Mouse (Mus musculus) G1E-ER4 (cell line): ENCODE measurements around the gene Nln. TPM values are rescaled to one million over a fixed set of nuclear protein-coding genes. Genes with fewer than 3 reads are reported as not detected.

ENCODE experiments used
- GATA1 ChIP-seq: IDR thresholded peaks from one replicate; pipeline ENCODE4 v1.8.0; 2012; ENCODE audit warnings: low read length, inconsistent platforms
- polyA plus RNA-seq: library from polyadenylated mRNA; stranded (reverse); fragments of >175 nt; gene quantifications from 2 replicates; pipeline ENCODE4 v1.2.3, GENCODE M21; 2012

Nln gene
- polyA plus RNA-seq, 1 experiment = 24.1 TPM

DNA sequence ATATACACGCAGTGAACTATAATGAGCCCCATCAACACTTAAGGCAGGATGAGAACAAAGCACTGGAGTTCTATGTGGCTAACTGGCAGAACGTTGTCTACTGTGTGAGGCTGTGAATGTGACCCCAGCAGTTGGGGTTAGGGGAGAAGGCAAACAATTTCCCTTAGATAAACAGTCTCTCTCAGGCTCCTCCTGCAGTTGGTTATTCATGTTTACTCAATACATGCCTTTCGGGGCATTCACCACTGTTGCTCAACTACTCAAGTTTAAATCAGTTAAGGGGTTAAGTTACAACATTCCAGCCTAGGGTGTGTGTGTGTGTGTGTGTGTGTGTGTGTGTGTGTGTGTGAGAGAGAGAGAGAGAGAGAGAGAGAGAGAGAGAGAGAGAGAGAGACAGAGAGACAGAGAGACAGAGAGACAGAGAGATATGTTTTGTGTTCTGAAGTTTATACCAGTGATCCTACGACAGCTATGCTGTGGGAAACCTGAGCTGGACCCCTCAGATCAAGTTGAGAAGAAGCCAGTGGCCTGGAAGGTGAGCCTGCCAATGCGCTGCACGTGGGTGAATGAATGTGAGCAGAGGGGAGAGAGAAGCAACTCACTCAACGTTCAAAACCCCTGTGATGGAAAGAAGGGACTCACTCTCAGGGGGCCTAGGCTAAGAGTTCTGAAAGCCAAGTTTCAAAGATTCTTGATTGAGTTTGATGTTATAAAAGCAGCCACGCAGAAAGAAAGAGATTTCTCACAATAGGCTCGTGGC lies 71.7 kb downstream of the Nln start:
- no peak for TF ChIP-seq GATA1

DNA sequence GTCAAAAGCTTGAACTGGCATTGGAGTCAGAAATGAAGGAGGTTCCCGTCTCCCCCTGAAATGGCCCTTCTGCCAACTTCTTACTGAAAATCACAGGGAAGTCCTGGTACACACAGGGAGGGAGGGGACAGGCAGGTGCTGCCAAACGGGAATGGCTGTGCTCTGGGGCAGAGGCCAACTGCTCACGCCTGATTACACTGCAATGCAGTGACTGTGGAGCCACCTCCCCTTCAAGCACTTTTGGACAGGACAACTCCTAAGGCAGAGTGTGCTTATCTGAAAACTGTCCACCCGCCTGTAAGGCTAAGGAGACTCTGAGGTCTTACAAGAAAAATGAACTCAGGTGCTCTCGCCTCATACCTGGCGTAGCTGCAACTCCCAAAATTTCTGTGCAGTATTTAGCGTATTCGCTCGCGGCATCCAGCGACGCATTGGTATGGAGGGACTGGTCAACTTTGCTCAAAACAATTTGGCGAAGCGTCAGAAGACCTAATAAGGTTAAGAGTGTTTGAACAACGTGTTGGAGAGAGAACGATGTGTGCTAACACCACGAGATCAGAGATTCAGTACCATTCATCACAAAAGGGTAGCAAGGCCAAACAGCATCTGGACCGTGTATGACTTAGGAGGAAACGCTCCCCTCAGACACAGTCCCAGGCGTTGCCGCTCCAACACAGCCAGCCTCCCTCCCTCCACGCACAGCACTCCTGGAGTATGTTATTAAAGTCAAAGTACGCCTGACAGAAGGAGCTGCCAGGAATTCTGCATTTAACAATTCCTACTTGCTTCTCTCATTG lies 72.7 kb downstream of the Nln start:
- no peak for TF ChIP-seq GATA1

DNA sequence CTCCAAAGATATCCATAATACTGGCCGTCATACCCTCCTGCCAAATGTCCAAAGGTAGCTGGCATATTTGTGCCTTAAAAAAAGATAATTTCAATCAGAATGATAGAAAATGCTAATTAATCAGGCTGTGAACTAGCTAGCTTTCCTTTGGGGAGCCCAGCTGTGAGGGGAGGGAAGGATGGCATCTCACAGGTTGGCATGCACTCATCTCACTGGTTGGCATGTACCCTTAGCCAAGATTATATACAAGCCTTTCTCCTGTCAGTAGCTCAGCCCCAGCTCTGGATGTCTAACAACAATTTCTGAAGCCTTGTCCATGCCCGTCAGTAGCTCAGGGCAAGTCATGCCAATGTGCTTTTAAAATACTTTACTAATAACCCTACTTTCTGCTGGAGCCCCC lies 73.8 kb downstream of the Nln start:
- no peak for TF ChIP-seq GATA1

DNA sequence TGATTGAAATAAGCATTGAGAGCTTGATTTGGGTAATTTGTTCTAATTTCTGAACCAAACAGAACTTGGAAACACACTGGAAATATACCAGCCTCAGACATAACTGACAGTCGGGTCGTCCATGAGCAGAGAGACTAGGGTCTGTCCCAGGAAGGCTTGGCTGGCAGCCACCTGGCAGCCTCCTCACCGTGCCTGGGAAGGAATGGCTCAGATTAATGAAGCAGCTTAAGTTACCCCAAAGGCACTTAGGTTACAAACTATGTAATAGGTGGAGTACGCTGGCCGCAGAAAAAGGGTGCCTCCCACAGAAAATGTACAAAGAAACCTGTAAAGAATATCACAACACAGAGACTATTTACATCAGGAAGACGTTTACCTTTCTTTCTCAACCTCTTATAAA lies 74.6 kb downstream of the Nln start:
- TF ChIP-seq GATA1 = no peak

DNA sequence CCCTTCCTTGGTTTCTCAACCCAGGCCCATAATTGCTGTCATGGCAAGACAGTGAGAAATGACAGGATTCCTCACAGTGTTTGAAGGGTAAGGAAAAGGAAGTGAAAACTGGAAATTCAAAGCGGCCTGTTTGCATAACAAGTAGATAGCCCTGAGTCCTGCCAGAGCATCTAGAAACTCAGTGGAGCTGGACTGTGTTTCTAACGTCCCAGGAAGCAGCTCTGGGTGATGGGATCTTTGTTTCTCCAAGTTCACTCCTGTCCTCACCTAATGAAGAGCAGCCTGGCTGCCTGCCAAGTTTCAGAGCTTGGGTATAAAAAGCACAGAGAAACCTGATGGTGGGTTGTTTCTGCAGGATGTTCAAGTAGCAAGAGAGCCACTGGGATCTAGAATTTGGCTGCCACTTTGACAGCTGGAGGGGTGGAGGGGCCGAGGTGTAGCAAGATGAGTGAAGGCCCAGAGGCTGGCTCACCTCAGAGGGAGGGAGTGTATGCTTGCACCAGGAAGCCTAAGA lies 76.7 kb downstream of the Nln start:
- no peak for TF ChIP-seq GATA1

DNA sequence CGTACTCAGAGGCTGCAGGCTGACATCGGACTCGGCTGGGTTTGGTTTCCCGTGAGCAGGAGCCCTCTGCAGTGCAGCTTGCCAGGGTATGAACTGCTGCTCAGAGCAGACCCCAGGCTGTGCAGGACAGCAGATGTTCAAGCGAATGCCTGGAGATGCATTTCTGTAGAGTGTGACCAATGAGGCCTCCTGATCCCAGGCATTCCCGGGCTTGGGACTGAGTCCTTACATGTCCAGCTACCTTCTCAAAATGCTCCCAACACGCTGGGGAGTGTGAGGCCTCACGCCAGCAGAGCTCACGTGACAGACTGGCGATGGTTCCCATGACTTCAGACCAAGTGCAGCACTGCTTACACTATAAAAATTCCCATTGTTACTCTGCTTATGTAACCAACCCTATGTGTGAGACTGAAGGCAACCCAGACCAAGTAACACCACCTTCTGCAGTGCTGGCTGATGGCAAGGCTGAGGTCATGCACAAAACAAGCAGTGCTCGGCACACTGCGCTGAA lies 77.5 kb downstream of the Nln start:
- no peak for TF ChIP-seq GATA1

DNA sequence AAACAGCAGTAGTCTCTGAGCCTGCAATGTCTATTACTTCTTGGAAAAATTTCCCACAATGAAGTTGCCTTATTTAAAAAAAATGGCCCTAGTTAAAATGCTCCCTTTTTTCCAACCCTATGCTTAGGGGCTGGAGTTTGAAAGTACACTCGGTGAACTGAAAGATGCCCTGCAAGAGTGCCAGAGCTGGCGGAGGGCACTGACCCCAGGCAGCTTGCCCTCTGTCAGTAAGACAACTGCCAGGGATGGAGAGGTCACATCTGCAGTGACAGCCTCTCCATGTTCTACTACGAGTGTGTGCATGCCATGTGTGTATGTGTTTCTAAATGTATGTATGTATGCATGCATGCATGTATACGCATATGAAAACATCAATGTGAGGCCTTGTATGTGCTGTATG lies 78.5 kb downstream of the Nln start:
- no peak for TF ChIP-seq GATA1

DNA sequence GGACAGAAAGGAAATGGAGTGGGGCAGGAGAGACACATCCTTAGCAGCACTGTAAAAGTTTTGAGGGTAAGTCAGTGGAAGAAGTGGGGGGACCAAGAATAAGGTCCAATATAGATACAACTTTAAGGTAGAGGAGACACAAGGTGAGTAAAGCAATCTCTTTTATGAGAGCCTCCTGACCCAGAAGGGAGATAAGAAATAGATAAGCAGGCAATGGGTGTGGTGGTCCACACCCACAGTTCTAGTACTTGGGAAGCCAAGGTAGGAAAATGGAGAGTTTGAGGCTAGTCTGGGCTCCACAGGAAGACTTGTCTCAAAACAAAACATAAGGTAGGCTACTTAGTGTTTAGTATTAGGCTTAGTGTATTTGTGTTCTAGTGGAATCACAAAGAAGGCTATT lies 79.9 kb downstream of the Nln start:
- TF ChIP-seq GATA1 = no peak

DNA sequence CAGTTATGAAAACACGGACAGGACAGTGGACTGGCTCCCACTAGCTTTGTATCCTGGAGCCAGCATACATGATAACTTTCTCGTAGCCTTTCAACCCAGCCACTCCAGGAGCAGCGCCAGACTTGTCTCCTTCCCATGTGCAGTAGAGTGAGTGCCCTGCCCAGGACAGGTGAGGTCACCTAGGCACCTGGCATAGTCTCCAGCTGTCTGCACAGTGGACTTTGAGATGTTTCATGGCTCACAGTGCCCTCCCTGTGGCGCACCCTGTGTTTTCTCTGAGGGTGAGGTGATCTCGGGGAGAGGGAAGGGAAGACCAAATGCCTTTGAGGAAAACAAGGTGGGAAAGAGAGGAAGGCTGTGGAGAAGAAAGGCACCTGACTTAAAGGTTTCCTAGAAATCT lies 80.3 kb downstream of the Nln start:
- no peak for TF ChIP-seq GATA1

DNA sequence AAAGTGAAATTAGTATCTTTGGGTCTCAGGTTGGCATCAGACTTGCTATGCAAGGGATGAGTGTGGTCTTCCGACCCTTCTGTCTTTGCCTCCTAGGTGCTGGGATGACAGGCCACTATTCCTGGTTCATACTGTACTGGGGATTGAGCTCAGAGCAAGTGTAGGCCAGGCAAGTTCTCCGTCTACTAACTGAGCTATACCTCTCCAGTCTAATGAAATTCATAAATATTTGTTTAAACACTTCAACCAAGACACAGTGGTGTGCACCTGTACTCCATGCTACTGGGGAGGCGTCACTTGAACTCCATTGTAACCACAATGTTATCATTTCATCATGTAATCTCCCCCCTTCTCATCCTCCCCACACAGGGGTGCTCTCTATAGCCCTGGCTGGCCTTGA lies 82.9 kb downstream of the Nln start:
- TF ChIP-seq GATA1 = no peak

DNA sequence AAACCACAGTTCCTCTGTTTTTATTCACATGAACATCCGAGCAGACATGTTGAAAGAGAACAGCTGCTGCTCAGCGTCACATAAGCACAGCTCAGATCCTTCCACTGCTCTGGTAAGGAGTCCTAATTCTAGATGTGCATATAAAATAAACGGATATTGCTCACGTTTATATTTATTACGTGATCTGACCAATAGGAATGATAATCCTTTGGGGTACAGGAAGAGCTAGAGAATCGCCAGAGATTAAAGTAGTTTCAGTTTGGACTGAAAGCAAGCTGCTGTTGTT lies 83.8 kb downstream of the Nln start:
- no peak for TF ChIP-seq GATA1

DNA sequence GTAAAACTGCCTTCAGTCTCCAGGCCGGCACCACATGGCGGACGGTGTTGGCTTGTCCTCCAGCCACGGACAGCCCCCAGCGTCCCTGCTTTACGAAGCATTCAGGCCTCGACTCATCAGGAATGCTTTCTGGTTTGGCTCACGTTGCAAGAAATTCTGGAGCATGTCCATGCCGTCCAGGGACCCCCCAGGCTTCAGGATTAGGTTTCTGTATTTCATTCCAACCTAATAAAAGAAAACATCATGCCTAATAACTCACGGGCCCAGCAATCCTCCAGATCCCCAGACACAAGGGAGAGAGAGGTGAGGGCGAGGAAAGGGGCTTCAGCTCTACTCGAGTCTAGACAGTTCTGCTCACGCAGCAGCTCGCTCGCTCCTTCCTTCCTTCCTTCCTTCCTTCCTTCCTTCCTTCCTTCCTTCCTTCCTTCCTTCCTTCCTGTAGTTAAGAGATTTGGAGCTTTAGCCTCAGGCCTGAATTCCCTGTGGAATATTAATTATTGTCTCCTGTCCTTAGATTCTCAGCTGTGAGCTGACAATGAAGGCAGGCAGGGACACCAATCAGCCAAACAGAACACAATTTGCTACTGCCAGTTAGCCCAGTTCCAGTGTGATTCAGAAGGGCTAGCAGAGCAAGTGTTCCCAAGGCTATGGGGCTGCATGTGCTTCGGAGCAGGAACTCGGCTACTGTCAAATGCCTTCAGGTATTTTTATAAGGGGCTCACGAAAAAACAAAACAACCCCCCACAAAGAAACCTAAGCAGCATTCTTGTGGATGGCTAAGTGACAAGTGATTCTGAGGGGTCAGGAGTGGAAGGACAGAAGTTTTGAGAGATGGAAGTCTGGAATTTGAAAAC lies 84.3 kb downstream of the Nln start:
- TF ChIP-seq GATA1 = no peak

DNA sequence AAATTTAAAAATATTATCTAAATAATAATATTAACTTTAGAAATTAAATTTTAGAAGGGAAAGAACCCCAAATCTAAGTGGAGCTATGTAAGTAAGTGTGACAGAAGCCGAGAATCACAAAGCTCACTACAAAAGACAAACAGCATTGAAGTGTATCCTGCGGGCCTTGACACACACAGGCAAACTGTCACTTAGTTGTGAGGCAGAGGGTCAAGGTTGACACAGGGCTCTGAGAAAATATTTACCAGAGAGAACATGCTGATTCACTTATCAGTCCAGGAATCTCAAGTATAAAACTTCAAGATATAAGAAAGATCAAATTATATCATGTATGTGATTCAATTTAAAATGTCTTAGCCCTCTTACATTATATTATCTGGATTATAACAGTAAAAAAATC lies 85.1 kb downstream of the Nln start:
- no peak for TF ChIP-seq GATA1

DNA sequence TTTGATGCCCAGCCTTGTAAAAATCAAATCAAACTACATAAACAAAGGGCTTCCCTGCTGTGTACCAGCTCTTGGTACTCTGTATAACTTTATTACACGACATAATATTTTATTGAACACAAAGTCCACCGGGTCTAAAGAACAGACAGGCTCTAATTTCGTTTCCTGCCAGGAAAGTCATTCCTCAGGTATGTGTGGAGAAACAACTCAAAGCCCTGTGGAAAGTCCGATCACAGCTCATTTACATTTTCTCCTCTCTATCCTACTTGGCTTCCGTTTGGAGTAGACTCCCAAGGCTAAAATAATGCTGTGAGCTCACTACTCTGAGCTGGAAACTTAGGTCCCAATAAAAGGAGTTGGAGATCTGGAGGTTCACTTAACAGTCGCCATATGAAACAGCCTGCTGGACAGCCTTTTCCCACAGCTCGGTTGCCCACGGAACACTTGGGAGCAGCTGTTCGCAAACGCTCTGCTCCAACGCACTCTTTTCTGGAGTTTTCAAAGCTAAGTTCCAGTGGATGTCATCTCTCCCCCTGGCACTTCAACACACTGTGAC lies 86.0 kb downstream of the Nln start:
- TF ChIP-seq GATA1 = no peak

DNA sequence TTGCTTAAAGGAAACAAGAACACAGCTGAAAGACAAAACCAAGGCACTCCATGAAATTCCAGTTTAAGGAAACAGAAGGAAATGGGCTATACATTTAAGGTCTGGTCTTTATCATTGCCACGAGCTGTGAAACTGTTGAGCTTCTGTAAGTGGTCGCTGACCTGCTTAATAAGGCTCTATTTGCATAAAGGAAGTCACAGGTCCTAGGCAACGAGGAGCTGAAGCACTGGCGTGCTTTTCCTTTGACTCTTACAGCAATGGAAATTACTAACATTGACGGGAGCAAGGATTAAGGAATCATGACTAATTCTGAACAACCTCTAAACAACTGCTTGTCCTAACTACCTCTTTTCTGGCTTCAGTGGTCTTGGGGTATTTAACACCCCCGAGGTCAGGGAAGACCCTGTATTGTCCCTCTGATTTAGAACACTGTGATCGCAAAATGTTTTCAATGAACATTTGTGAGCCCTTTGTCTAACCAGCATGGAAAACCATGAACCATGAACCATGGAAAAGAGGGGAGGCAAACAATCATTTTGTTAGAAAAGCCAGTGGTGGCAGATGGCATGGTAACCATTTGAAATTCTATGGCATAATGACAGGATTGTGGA lies 90.8 kb downstream of the Nln start:
- TF ChIP-seq GATA1 = no peak
